Comparison of ENCODE assay signal across 9 mouse cellular contexts in the genomic region with DNA sequence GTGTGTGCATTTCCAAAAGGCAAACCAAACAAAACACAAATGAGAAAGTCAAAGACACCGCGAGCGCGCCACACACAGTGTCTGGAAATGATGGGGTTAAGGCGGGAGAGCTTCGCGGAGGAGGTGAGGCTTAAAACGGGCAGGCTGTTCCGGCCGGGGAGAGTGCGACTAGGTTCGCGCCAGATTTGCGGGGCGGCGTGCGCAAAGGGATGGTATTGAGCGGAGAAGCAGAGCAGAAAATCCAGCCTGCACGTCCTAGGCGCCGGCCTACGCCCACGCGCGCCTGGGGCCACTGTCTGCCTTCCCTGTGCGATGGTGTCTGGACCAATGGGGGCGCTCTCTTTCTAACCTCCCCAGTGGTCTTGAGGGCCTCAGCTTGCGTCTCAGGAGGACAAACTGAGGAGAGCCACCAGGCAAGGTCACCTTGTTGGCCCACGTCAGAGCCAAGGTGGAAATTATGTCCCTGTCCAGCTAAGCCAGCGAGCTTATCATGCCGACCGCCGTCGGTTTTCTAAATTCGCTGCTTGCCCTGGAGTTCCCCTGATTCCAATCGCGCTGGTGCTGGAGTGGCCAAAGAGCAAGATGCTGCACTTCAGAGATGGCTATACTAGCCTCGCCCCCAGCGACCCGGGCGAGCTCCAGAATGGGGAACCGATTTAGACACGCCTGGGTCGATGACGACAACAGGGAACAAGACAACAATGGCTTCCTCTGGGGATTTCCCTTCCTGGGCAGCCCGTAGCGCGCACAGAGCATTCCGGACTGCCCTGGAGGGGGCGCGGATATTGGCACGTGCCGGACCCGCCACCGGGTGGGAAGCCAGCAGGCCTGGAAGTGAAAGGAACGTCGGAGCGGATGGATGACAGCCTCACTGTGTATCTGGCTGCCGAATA. TPM values are rescaled to one million over a fixed set of nuclear protein-coding genes. Genes with fewer than 3 reads are reported as not detected.
DNase-seq lines count a peak whose midpoint lies in the region; ATAC-seq and TF ChIP-seq lines count a peak whose summit lies in the region.
"Had no signal": no experiment of that assay in that cellular context is flagged by ENCODE, and none has a peak within 500 bp of the region (broad histone marks: within the 10 kb centered on the region; RNA-seq: fewer than 3 reads in every experiment).

No protein-coding gene starts in this region.

- under 1% methylated on average over 59 of the region's 59 CpGs for WGBS in hindbrain, postnatal 0 days
- under 1% methylated on average over 59 of the region's 59 CpGs for WGBS in limb, embryonic 15.5 days
- under 1% methylated on average over 59 of the region's 59 CpGs for WGBS in midbrain, embryonic 13.5 days

- no peak for TF ChIP-seq CTCF in ES-Bruce4 (IDR thresholded peaks at IDR 0.05; ENCODE audit: low read depth, low read length)
- peak; percentile 28; the same call in 1 of the 2 replicates for TF ChIP-seq CTCF in hindbrain, postnatal 0 days (IDR thresholded peaks at IDR 0.05; ENCODE audit: low read depth)

- no peak for TF ChIP-seq POLR2A in ES-Bruce4 (IDR thresholded peaks at IDR 0.05; ENCODE audit: insufficient read depth, low read length)

- peaks cover 10% of the 10 kb centered on the region for H3K27me3 ChIP-seq in ES-Bruce4 (ENCODE audit: control insufficient read depth, insufficient read depth, low read length, poor library complexity, severe bottlenecking)
- H3K27me3 ChIP-seq in hindbrain, postnatal 0 days (ENCODE audit: insufficient read depth, low read length) = peaks cover 51% of the 10 kb centered on the region
- peaks cover 90% of the 10 kb centered on the region for H3K27me3 ChIP-seq in limb, embryonic 15.5 days
- peaks cover 92% of the 10 kb centered on the region for H3K27me3 ChIP-seq in midbrain, embryonic 13.5 days
- H3K27me3 ChIP-seq in splenic B cell, adult 2 months (ENCODE audit: control insufficient read depth, insufficient read depth, low read length, poor library complexity, severe bottlenecking) = no peaks in the 10 kb centered on the region; the same call in 1 of the 2 replicates

- H3K9ac ChIP-seq in ES-Bruce4 (ENCODE audit: low read depth, poor library complexity, severe bottlenecking) = peak overlapping the region; percentile 2; the same call in 1 of the 2 replicates
- H3K9ac ChIP-seq in hindbrain, postnatal 0 days (replicated peaks; ENCODE audit: low read length) = no peak overlapping the region
- no peak overlapping the region for H3K9ac ChIP-seq in limb, embryonic 15.5 days
- no peak overlapping the region; the same call in 1 of the 2 replicates for H3K9ac ChIP-seq in midbrain, embryonic 13.5 days (replicated peaks)

- peak overlapping the region; percentile 52 for H3K4me2 ChIP-seq in hindbrain, postnatal 0 days (ENCODE audit: low read depth, low read length)
- H3K4me2 ChIP-seq in limb, embryonic 15.5 days = peak overlapping the region; percentile 84
- H3K4me2 ChIP-seq in midbrain, embryonic 13.5 days (replicated peaks) = peak overlapping the region; percentile 64

- H3K36me3 ChIP-seq in ES-Bruce4 (ENCODE audit: control insufficient read depth, insufficient read depth, low read length, poor library complexity, severe bottlenecking) = no peaks in the 10 kb centered on the region
- no peaks in the 10 kb centered on the region for H3K36me3 ChIP-seq in hindbrain, postnatal 0 days (ENCODE audit: insufficient read depth, low read length)
- no peaks in the 10 kb centered on the region for H3K36me3 ChIP-seq in limb, embryonic 15.5 days
- H3K36me3 ChIP-seq in midbrain, embryonic 13.5 days = no peaks in the 10 kb centered on the region
- no peaks in the 10 kb centered on the region for H3K36me3 ChIP-seq in splenic B cell, adult 2 months (ENCODE audit: control insufficient read depth, insufficient read depth, low read length, poor library complexity, severe bottlenecking)

- ATAC-seq in hindbrain, postnatal 0 days = peak; percentile 27; the same call in 1 of the 2 replicates
- ATAC-seq in limb, embryonic 15.5 days (ENCODE audit: insufficient number of reproducible peaks, low FRiP score, low TSS enrichment, low read depth) = no peak
- ATAC-seq in midbrain, embryonic 13.5 days = peak; percentile 25

- TF ChIP-seq EP300 in ES-Bruce4 (IDR thresholded peaks at IDR 0.05; ENCODE audit: insufficient read depth, low read depth, low read length) = no peak

- H3K4me1 ChIP-seq in ES-Bruce4 (ENCODE audit: control insufficient read depth, insufficient read depth, low read length) = no peaks in the 10 kb centered on the region
- peaks cover 5% of the 10 kb centered on the region for H3K4me1 ChIP-seq in hindbrain, postnatal 0 days (ENCODE audit: insufficient read depth, low read length)
- peaks cover 38% of the 10 kb centered on the region for H3K4me1 ChIP-seq in limb, embryonic 15.5 days
- peaks cover 42% of the 10 kb centered on the region for H3K4me1 ChIP-seq in midbrain, embryonic 13.5 days (replicated peaks)

- peak; percentile 54 to 65 for DNase-seq in adrenal gland, postnatal 36 days
- peak; percentile 51 for DNase-seq in gastrocnemius, postnatal 10 days
- peak; percentile 41 for DNase-seq in hindbrain, postnatal 0 days (ENCODE audit: low spot score)
- DNase-seq in splenic B cell, adult 2 months (ENCODE audit: low read depth, low spot score) = peak; percentile 90
- no peak for DNase-seq in cerebellum, adult 8-10 months

- H3K9me3 ChIP-seq in ES-Bruce4 (replicated peaks; ENCODE audit: control insufficient read depth, insufficient read depth, low read length, poor library complexity, severe bottlenecking) = no peaks in the 10 kb centered on the region
- no peaks in the 10 kb centered on the region for H3K9me3 ChIP-seq in hindbrain, postnatal 0 days (ENCODE audit: low read length)
- no peaks in the 10 kb centered on the region for H3K9me3 ChIP-seq in limb, embryonic 15.5 days
- H3K9me3 ChIP-seq in midbrain, embryonic 13.5 days = no peaks in the 10 kb centered on the region

- peak overlapping the region; percentile 26 for H3K4me3 ChIP-seq in ES-Bruce4 (ENCODE audit: low read depth, low read length)
- H3K4me3 ChIP-seq in hindbrain, postnatal 0 days (ENCODE audit: low read length) = peak overlapping the region; percentile 43
- H3K4me3 ChIP-seq in limb, embryonic 15.5 days = peak overlapping the region; percentile 28
- peak overlapping the region; percentile 25 for H3K4me3 ChIP-seq in midbrain, embryonic 13.5 days (replicated peaks)

- no peak overlapping the region for H3K27ac ChIP-seq in ES-Bruce4 (ENCODE audit: insufficient read depth, low read length)
- no peak overlapping the region for H3K27ac ChIP-seq in hindbrain, postnatal 0 days
- H3K27ac ChIP-seq in limb, embryonic 15.5 days = no peak overlapping the region
- no peak overlapping the region for H3K27ac ChIP-seq in midbrain, embryonic 13.5 days

RNA-seq across cellular contexts. Expression of a gene that starts 11.0 kb away (rescaled TPM):
- polyA plus RNA-seq in ES-Bruce4 (2011; ENCODE audit: insufficient read depth, insufficient read length, low read depth, missing spikeins) = not detected in 2 replicates
- not detected for total RNA-seq in adrenal gland, postnatal 36 days (2021)
- not detected for total RNA-seq in gastrocnemius, postnatal 10 days (2021)
- not detected in 2 replicates for total RNA-seq in hindbrain, postnatal 0 days (2014; rRNA removed)
- polyA plus RNA-seq in hindbrain, postnatal 0 days (2015; fragmentation: Nextera tagmentation; extraction: Ambion mirVana) = not detected in 2 replicates
- polyA plus RNA-seq in limb, embryonic 15.5 days (2015; fragmentation: Nextera tagmentation; extraction: Ambion mirVana) = not detected in 2 replicates
- not detected in 2 replicates for polyA plus RNA-seq in midbrain, embryonic 13.5 days (2015; fragmentation: Nextera tagmentation; extraction: Ambion mirVana)
- total RNA-seq: gastrocnemius, postnatal 36 days had no signal

RNA-seq across cellular contexts. Expression of a gene that starts 13.0 kb away (rescaled TPM):
- 8.5 and 9.2 TPM in 2 replicates for polyA plus RNA-seq in ES-Bruce4 (2011; ENCODE audit: insufficient read depth, insufficient read length, low read depth, missing spikeins)
- total RNA-seq in adrenal gland, postnatal 36 days (2021) = not detected
- total RNA-seq in gastrocnemius, postnatal 10 days (2021) = under 1 TPM; 0.27 to 0.28 TPM
- total RNA-seq in hindbrain, postnatal 0 days (2014; rRNA removed) = 40.2 and 47.5 TPM in 2 replicates
- 33.5 and 37.2 TPM in 2 replicates for polyA plus RNA-seq in hindbrain, postnatal 0 days (2015; fragmentation: Nextera tagmentation; extraction: Ambion mirVana)
- 0.50 and 0.66 TPM in 2 replicates for polyA plus RNA-seq in limb, embryonic 15.5 days (2015; fragmentation: Nextera tagmentation; extraction: Ambion mirVana)
- polyA plus RNA-seq in midbrain, embryonic 13.5 days (2015; fragmentation: Nextera tagmentation; extraction: Ambion mirVana) = 15.9 and 16.8 TPM in 2 replicates
- total RNA-seq: gastrocnemius, postnatal 36 days had no signal

RNA-seq across cellular contexts. Expression of a gene that starts 21.5 kb away (rescaled TPM):
- 5.1 TPM in 2 replicates for polyA plus RNA-seq in ES-Bruce4 (2011; ENCODE audit: insufficient read depth, insufficient read length, low read depth, missing spikeins)
- total RNA-seq in adrenal gland, postnatal 36 days (2021) = under 1 TPM in 1 of 2 experiments, not detected in 1; 0.20 TPM
- 100 to 1,000 TPM; 161 to 173 TPM for total RNA-seq in gastrocnemius, postnatal 10 days (2021)
- 0.22 and 0.52 TPM in 2 replicates for total RNA-seq in hindbrain, postnatal 0 days (2014; rRNA removed)
- not detected in 2 replicates for polyA plus RNA-seq in hindbrain, postnatal 0 days (2015; fragmentation: Nextera tagmentation; extraction: Ambion mirVana)
- polyA plus RNA-seq in limb, embryonic 15.5 days (2015; fragmentation: Nextera tagmentation; extraction: Ambion mirVana) = 7.6 and 21.7 TPM in 2 replicates
- not detected in 2 replicates for polyA plus RNA-seq in midbrain, embryonic 13.5 days (2015; fragmentation: Nextera tagmentation; extraction: Ambion mirVana)

RNA-seq across cellular contexts. Expression of a gene that starts 40.5 kb away (rescaled TPM):
- 147 and 148 TPM in 2 replicates for polyA plus RNA-seq in ES-Bruce4 (2011; ENCODE audit: insufficient read depth, insufficient read length, low read depth, missing spikeins)
- total RNA-seq in adrenal gland, postnatal 36 days (2021) = 10 to 100 TPM; 22.9 to 29.7 TPM
- 10 to 100 TPM; 20.0 to 29.6 TPM for total RNA-seq in gastrocnemius, postnatal 10 days (2021)
- total RNA-seq in hindbrain, postnatal 0 days (2014; rRNA removed) = 56.2 and 58.8 TPM in 2 replicates
- 8.1 and 9.1 TPM in 2 replicates for polyA plus RNA-seq in hindbrain, postnatal 0 days (2015; fragmentation: Nextera tagmentation; extraction: Ambion mirVana)
- polyA plus RNA-seq in limb, embryonic 15.5 days (2015; fragmentation: Nextera tagmentation; extraction: Ambion mirVana) = 25.1 and 26.3 TPM in 2 replicates
- 16.1 and 19.1 TPM in 2 replicates for polyA plus RNA-seq in midbrain, embryonic 13.5 days (2015; fragmentation: Nextera tagmentation; extraction: Ambion mirVana)

RNA-seq across cellular contexts. Expression of a gene that starts 43.6 kb away (rescaled TPM):
- not detected in 2 replicates for polyA plus RNA-seq in ES-Bruce4 (2011; ENCODE audit: insufficient read depth, insufficient read length, low read depth, missing spikeins)
- total RNA-seq in adrenal gland, postnatal 36 days (2021) = not detected
- not detected for total RNA-seq in gastrocnemius, postnatal 10 days (2021)
- not detected in 2 replicates for total RNA-seq in hindbrain, postnatal 0 days (2014; rRNA removed)
- 0.44 and 0.54 TPM in 2 replicates for polyA plus RNA-seq in hindbrain, postnatal 0 days (2015; fragmentation: Nextera tagmentation; extraction: Ambion mirVana)
- not detected in 2 replicates for polyA plus RNA-seq in limb, embryonic 15.5 days (2015; fragmentation: Nextera tagmentation; extraction: Ambion mirVana)
- polyA plus RNA-seq in midbrain, embryonic 13.5 days (2015; fragmentation: Nextera tagmentation; extraction: Ambion mirVana) = not detected in 2 replicates
- total RNA-seq: gastrocnemius, postnatal 36 days had no signal
